Mouse (Mus musculus): ENCODE results near the gene Ankrd31. TPM values are rescaled to one million over a fixed set of nuclear protein-coding genes. Genes with fewer than 3 reads are reported as not detected.

Ankrd31 gene
- polyA plus RNA-seq (2014; fragmentation: Nextera tagmentation; extraction: Ambion mirVana), result not detected in 2 replicates

DNA sequence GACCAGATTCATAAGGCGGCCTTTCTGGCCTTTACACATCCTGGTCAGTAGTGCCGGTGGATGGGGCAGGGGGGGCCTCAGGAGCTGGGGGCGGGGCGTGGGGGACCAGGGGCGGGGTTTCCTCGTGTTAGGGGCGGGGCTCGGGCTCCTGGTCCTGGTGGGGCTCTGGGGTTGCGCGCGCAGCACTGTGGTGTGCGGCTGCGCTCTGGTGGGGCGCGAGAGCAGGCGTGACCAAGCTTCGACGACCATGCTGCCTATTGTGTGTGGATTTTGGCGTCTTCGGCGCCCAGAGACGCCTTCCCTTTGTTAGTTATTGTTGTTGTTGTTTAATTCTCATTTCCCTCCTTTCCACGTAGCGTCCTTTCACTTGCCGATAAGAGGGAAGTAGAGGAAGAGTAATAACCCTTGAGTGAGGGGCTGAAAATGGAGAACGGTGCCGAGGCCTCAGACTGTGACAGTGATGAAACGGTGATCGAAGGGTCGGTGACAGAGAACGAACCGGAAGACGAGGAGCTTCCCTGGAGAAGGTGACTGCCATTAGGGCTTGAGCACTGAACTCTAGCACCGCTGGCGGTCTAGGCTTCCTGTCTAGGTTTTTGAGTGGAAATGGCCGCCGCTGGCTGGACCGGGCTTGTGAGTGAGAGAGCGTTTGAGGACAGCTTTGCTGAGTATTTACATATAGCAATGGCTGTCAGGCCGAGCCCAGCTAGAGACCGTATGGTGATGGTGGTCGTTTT lies at the start of gene Ankrd31:
Ankrd31 (plus strand) TSS at position 164 of the 737 bp plus-strand sequence.
- H3K27me3 ChIP-seq (ENCODE audit: control insufficient read depth, insufficient read depth, low read length), result no peaks in the 10 kb centered on the region
- no peaks in the 10 kb centered on the region for H3K9me3 ChIP-seq (ENCODE audit: control insufficient read depth, low read length)
- H3K9ac ChIP-seq (replicated peaks; ENCODE audit: low read depth, low read length), result no peak within 1 kb of the TSS
- H3K4me3 ChIP-seq (ENCODE audit: low read depth, low read length), result no peak within 1 kb of the TSS
- no peak within 1 kb of the TSS for H3K4me2 ChIP-seq (ENCODE audit: low read depth, low read length)
- no peak within 1 kb of the TSS for H3K27ac ChIP-seq (ENCODE audit: low read depth, low read length)
- 89% methylated on average over 42 of the region's 42 CpGs for WGBS
- no peaks in the 10 kb centered on the region for H3K4me1 ChIP-seq (ENCODE audit: control insufficient read depth, insufficient read depth, low read length)
- H3K36me3 ChIP-seq (ENCODE audit: control insufficient read depth, insufficient read depth, low read length), result no peaks in the 10 kb centered on the region
- no peak for ATAC-seq (ENCODE audit: low read depth)

DNA sequence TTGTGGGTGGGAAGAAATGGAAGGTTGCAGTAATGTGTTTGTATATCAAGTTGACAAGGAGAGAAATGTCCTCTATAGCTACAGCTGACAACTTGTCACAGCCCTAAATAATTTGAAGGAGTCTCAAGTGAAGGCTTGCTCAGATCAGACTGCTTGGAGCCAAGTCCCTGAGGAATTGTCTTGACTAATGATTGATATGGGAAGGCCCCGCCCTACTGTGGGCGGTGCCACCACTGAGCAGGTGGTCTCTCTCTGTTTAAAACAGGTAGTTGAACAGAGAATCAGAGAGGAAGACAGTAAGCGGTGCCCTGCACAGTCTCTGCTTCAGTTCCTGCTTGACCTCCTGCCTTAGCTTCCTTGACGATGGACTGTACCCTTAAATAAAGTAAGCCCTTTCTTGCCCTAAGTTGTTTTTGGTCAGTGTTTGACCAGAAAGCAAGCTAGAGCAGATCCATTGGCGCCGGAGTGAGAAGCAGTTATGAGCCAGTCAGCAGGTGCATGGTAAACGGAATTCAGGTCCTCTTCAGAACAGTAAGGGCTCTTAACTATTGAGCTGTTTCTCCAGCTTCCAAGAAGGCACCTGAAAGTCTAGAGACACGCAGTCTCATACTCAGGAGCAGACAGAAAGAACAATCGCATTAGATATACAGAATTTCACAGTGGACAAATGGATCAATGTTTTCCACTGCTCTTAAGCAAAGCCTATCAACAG lies 45.3 kb upstream of the Ankrd31 start:
- H3K9ac ChIP-seq (replicated peaks; ENCODE audit: low read depth, low read length), result no peak overlapping the region
- H3K4me1 ChIP-seq (ENCODE audit: control insufficient read depth, insufficient read depth, low read length), result no peaks in the 10 kb centered on the region
- 76% methylated on average over 9 of the region's 9 CpGs for WGBS
- H3K4me3 ChIP-seq (ENCODE audit: low read depth, low read length), result no peak overlapping the region
- H3K9me3 ChIP-seq (ENCODE audit: control insufficient read depth, low read length), result no peaks in the 10 kb centered on the region
- no peak overlapping the region for H3K27ac ChIP-seq (ENCODE audit: low read depth, low read length)
- H3K36me3 ChIP-seq (ENCODE audit: control insufficient read depth, insufficient read depth, low read length), result no peaks in the 10 kb centered on the region
- no peaks in the 10 kb centered on the region for H3K27me3 ChIP-seq (ENCODE audit: control insufficient read depth, insufficient read depth, low read length)
- no peak overlapping the region for H3K4me2 ChIP-seq (ENCODE audit: low read depth, low read length)
- ATAC-seq (ENCODE audit: low read depth), result no peak

DNA sequence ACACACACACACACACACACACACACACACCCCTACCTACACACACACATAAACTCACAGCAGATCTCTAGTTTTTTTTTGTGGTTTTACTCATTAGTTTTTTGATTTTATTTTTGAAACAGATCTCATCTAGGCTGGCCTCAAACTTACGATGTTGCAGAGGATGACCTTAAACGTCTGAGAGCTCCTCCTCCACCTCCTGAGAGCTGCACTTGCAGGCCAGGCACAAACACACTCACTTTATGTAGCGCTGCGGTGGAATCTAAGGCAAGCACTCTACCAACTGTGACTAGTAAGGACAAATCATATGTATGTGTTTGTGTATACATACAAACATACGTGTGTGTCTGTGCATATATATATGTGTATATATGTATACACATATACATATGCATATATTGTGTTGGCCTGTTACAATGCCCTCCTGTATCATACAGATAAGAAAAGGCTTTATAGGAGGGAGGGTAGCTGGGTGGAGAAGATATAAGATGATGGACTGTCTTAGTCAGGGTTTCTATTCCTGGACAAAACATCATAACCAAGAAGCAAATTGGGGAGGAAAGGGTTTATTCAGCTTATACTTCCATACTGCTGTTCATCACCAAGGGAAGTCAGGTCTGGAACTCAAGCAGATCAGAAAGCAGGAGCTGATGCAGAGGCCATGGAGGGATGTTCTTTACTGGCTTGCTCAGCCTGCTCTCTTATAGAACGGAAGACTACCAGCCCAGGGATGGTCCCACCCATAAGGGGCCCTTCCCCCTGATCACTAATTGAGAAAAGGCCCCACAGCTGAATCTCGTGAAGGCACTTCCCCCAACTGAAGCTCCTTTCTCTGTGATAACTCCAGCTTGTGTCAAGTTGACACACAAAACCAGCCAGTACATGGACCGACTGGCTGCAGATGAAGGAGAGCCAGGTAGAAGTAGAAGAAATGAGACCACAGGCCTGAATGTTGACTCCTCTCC lies 38.5 kb upstream of the Ankrd31 start:
- Histone ChIP-seq H3K27me3 (ENCODE audit: control insufficient read depth, insufficient read depth, low read length) (no peaks in the 10 kb centered on the region), H3K4me2 (ENCODE audit: low read depth, low read length) (no peak overlapping the region), H3K4me1 (ENCODE audit: control insufficient read depth, insufficient read depth, low read length) (no peaks in the 10 kb centered on the region), H3K27ac (ENCODE audit: low read depth, low read length) (no peak overlapping the region), H3K36me3 (ENCODE audit: control insufficient read depth, insufficient read depth, low read length) (no peaks in the 10 kb centered on the region), H3K9ac (replicated peaks; ENCODE audit: low read depth, low read length) (no peak overlapping the region), H3K4me3 (ENCODE audit: low read depth, low read length) (no peak overlapping the region), H3K9me3 (ENCODE audit: control insufficient read depth, low read length) (no peaks in the 10 kb centered on the region)
- 86% methylated on average over 8 of the region's 8 CpGs for WGBS
- ATAC-seq (ENCODE audit: low read depth), result no peak

DNA sequence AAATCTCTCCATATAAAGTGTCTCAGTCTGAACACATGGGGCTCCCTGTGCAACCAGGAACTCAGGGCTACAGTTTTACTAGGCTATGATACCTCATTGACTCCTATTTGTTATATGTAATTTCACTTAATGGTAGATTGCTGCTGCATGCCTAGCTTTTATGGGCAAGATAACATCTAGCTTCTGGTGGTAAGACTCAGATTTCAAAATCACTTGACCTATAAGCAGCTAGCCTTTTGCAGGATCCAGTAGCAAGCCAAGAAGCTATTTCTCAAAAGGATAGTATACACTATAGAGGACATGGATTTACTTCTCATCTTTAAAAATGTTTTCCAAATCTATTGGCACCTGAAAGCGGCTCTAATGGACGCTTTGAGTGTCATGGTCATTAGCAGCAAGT lies 31.8 kb upstream of the Ankrd31 start:
- Histone ChIP-seq H3K27ac (ENCODE audit: low read depth, low read length) (no peak overlapping the region), H3K4me1 (ENCODE audit: control insufficient read depth, insufficient read depth, low read length) (no peaks in the 10 kb centered on the region), H3K27me3 (ENCODE audit: control insufficient read depth, insufficient read depth, low read length) (no peaks in the 10 kb centered on the region), H3K4me2 (ENCODE audit: low read depth, low read length) (no peak overlapping the region), H3K36me3 (ENCODE audit: control insufficient read depth, insufficient read depth, low read length) (no peaks in the 10 kb centered on the region), H3K4me3 (ENCODE audit: low read depth, low read length) (no peak overlapping the region), H3K9me3 (ENCODE audit: control insufficient read depth, low read length) (no peaks in the 10 kb centered on the region), H3K9ac (replicated peaks; ENCODE audit: low read depth, low read length) (no peak overlapping the region)
- no peak for ATAC-seq (ENCODE audit: low read depth)
- whole genome bisulfite sequencing, result 89% methylated on average over 2 of the region's 2 CpGs

DNA sequence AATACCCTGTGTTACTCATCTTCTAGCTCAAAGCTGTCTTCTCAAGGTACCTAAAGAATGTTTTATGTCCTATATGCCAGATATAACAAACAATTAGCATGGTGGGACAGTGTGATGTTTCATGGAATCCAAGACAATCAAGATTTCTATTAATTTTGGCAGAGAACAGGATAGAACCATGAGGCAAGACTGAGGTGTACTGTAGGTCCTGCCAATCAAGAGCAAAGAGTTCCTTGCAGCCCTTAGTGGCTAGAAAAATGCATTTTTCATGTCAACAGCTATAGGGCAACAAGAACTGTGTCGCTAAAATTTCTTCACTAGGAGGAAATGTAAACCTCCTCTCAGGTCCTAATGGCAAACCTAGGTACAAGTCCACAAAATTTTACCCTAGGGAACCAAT lies 30.3 kb upstream of the Ankrd31 start:
- no peak for ATAC-seq (ENCODE audit: low read depth)

DNA sequence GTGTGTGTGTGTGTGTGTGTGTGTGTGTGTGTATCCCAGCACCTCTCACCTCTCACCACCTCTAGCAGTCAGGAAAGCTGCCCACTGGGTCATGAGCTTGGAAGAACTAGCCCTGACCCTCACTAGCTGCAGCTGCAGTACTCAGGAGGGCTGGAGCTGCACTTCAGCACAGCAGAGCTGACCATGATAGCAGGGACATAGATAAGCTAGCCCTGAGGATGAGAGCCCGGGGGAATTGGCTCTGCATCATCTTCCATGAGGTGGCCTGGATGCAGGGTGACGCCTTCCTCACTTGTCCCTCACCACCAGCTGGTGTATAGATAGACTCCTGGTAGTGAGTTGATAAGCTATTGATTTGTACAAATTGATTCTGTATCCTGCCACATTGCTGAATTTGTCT lies 28.1 kb upstream of the Ankrd31 start:
- Histone ChIP-seq H3K27ac (ENCODE audit: low read depth, low read length) (no peak overlapping the region), H3K4me2 (ENCODE audit: low read depth, low read length) (no peak overlapping the region), H3K4me3 (ENCODE audit: low read depth, low read length) (no peak overlapping the region), H3K4me1 (ENCODE audit: control insufficient read depth, insufficient read depth, low read length) (no peaks in the 10 kb centered on the region), H3K9ac (replicated peaks; ENCODE audit: low read depth, low read length) (no peak overlapping the region), H3K9me3 (ENCODE audit: control insufficient read depth, low read length) (no peaks in the 10 kb centered on the region), H3K36me3 (ENCODE audit: control insufficient read depth, insufficient read depth, low read length) (no peaks in the 10 kb centered on the region), H3K27me3 (ENCODE audit: control insufficient read depth, insufficient read depth, low read length) (no peaks in the 10 kb centered on the region)
- ATAC-seq (ENCODE audit: low read depth), result no peak
- WGBS, result 89% methylated on average over 2 of the region's 2 CpGs

More for the DNA sequence above, 30.3 kb upstream of the Ankrd31 start:
- H3K9ac ChIP-seq (replicated peaks; ENCODE audit: low read depth, low read length), result no peak overlapping the region
- no peak overlapping the region for H3K4me2 ChIP-seq (ENCODE audit: low read depth, low read length)
- WGBS, result 68% methylated on average over 1 of the region's 1 CpGs
- no peaks in the 10 kb centered on the region for H3K36me3 ChIP-seq (ENCODE audit: control insufficient read depth, insufficient read depth, low read length)
- no peaks in the 10 kb centered on the region for H3K9me3 ChIP-seq (ENCODE audit: control insufficient read depth, low read length)
- H3K27ac ChIP-seq (ENCODE audit: low read depth, low read length), result no peak overlapping the region
- no peak overlapping the region for H3K4me3 ChIP-seq (ENCODE audit: low read depth, low read length)
- H3K4me1 ChIP-seq (ENCODE audit: control insufficient read depth, insufficient read depth, low read length), result no peaks in the 10 kb centered on the region
- H3K27me3 ChIP-seq (ENCODE audit: control insufficient read depth, insufficient read depth, low read length), result no peaks in the 10 kb centered on the region

DNA sequence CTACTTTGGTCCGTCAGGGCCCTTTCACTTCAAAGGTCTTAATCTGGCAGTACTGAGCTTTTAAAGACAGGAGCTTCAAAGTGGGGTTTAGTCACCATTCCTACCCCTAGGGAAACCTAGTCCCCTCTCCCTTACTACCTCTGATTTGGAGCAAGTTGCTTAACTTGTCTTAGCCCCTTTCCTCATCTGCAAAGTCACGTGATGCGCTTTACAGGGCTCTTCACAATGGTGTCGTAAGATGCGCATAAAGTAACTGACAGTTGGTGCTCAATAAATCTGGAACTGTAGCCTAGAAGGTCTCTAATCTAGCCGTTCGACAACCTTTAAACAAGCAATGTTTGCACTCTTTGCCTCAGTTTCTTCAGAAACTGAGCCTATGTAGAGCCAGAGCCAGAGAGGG lies 19.8 kb upstream of the Ankrd31 start:
- ATAC-seq (ENCODE audit: low read depth), result no peak

DNA sequence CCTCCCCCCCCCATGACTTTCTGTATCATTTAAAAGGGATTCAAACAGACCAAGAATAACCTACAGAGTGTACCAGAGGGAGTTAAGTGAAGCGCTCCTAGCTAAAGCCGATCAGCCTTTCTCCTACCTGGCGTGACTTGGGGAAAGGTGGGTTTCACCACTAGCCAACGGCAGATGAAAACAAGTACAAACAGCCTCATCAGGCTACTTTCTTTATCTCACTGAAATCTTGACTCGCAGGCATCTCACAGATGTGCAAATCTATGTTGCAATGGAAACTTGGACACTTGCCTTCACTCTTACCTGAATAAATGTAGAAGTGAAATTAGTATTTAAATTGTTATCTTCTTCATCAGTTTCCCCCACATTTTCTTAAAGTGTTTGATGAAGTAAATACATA lies 18.9 kb upstream of the Ankrd31 start:
- 96% methylated on average over 5 of the region's 5 CpGs for WGBS
- no peak for ATAC-seq (ENCODE audit: low read depth)
- no peaks in the 10 kb centered on the region for H3K9me3 ChIP-seq (ENCODE audit: control insufficient read depth, low read length)

More for the DNA sequence above, 19.8 kb upstream of the Ankrd31 start:
- Histone ChIP-seq H3K9ac (replicated peaks; ENCODE audit: low read depth, low read length) (no peak overlapping the region), H3K4me1 (ENCODE audit: control insufficient read depth, insufficient read depth, low read length) (no peaks in the 10 kb centered on the region), H3K27me3 (ENCODE audit: control insufficient read depth, insufficient read depth, low read length) (no peaks in the 10 kb centered on the region), H3K4me3 (ENCODE audit: low read depth, low read length) (no peak overlapping the region), H3K36me3 (ENCODE audit: control insufficient read depth, insufficient read depth, low read length) (no peaks in the 10 kb centered on the region), H3K9me3 (ENCODE audit: control insufficient read depth, low read length) (no peaks in the 10 kb centered on the region), H3K27ac (ENCODE audit: low read depth, low read length) (no peak overlapping the region), H3K4me2 (ENCODE audit: low read depth, low read length) (no peak overlapping the region)
- 69% methylated on average over 7 of the region's 7 CpGs for WGBS

More for the DNA sequence above, 18.9 kb upstream of the Ankrd31 start:
- no peak overlapping the region for H3K9ac ChIP-seq (replicated peaks; ENCODE audit: low read depth, low read length)
- H3K4me2 ChIP-seq (ENCODE audit: low read depth, low read length), result no peak overlapping the region
- H3K27me3 ChIP-seq (ENCODE audit: control insufficient read depth, insufficient read depth, low read length), result no peaks in the 10 kb centered on the region
- no peaks in the 10 kb centered on the region for H3K36me3 ChIP-seq (ENCODE audit: control insufficient read depth, insufficient read depth, low read length)
- no peak overlapping the region for H3K27ac ChIP-seq (ENCODE audit: low read depth, low read length)
- no peaks in the 10 kb centered on the region for H3K4me1 ChIP-seq (ENCODE audit: control insufficient read depth, insufficient read depth, low read length)
- H3K4me3 ChIP-seq (ENCODE audit: low read depth, low read length), result no peak overlapping the region
